Mouse (Mus musculus): Measurements from ENCODE around the gene Cnpy1. TPM values are rescaled to one million over a fixed set of nuclear protein-coding genes. Genes with fewer than 3 reads are reported as not detected.
A peak's percentile ranks its signal among the peaks of the same experiment; 100 is the strongest.

Cnpy1 gene
- polyA plus RNA-seq, 1 experiment = not detected

GRCm38 (mm10) chr5:28170081-28170480 lies 75.5 kb downstream of the Cnpy1 start:
- H3K27ac ChIP-seq (ENCODE audit: control insufficient read depth, insufficient read depth, low read depth, low read length, poor library complexity) = no peak overlapping the region
- TF ChIP-seq POLR2A (IDR thresholded peaks at IDR 0.05; ENCODE audit: borderline replicate concordance, control insufficient read depth, low read depth, low read length) (no peak), CTCF (IDR thresholded peaks at IDR 0.05; ENCODE audit: control insufficient read depth, insufficient read depth, low read length) (no peak)
- no peak overlapping the region for H3K4me3 ChIP-seq (replicated peaks; ENCODE audit: control insufficient read depth, low read depth, low read length)
- 13% methylated on average over 17 of the region's 17 CpGs for WGBS
- H3K4me1 ChIP-seq (ENCODE audit: control insufficient read depth, insufficient read depth, low read length) = no peaks in the 10 kb centered on the region; the same call in none of the 2 replicates

DNA sequence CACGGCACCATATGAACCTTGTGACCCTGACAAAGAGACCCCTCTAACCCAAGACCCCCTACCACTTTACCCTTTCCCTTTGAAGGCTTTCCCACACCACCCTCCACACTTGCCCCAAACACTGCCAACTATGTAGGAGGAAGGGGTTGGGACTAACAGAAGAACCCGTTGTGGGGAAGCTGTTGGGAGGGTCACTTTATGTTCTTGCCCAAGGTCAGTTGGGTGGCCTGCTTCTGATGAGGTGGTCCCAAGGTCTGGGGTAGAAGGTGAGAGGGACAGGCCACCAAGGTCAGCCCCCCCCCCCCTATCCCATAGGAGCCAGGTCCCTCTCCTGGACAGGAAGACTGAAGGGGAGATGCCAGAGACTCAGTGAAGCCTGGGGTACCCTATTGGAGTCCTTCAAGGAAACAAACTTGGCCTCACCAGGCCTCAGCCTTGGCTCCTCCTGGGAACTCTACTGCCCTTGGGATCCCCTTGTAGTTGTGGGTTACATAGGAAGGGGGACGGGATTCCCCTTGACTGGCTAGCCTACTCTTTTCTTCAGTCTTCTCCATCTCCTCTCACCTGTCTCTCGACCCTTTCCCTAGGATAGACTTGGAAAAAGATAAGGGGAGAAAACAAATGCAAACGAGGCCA lies 76.3 kb downstream of the Cnpy1 start:
- TF ChIP-seq CTCF (IDR thresholded peaks at IDR 0.05; ENCODE audit: control insufficient read depth, insufficient read depth, low read length) = no peak
- no peak for TF ChIP-seq POLR2A (IDR thresholded peaks at IDR 0.05; ENCODE audit: borderline replicate concordance, control insufficient read depth, low read depth, low read length)
- H3K4me3 ChIP-seq (replicated peaks; ENCODE audit: control insufficient read depth, low read depth, low read length) = no peak overlapping the region
- no peaks in the 10 kb centered on the region; the same call in none of the 2 replicates for H3K4me1 ChIP-seq (ENCODE audit: control insufficient read depth, insufficient read depth, low read length)
- WGBS = 7% methylated on average over 5 of the region's 5 CpGs
- H3K27ac ChIP-seq (ENCODE audit: control insufficient read depth, insufficient read depth, low read depth, low read length, poor library complexity) = no peak overlapping the region

DNA sequence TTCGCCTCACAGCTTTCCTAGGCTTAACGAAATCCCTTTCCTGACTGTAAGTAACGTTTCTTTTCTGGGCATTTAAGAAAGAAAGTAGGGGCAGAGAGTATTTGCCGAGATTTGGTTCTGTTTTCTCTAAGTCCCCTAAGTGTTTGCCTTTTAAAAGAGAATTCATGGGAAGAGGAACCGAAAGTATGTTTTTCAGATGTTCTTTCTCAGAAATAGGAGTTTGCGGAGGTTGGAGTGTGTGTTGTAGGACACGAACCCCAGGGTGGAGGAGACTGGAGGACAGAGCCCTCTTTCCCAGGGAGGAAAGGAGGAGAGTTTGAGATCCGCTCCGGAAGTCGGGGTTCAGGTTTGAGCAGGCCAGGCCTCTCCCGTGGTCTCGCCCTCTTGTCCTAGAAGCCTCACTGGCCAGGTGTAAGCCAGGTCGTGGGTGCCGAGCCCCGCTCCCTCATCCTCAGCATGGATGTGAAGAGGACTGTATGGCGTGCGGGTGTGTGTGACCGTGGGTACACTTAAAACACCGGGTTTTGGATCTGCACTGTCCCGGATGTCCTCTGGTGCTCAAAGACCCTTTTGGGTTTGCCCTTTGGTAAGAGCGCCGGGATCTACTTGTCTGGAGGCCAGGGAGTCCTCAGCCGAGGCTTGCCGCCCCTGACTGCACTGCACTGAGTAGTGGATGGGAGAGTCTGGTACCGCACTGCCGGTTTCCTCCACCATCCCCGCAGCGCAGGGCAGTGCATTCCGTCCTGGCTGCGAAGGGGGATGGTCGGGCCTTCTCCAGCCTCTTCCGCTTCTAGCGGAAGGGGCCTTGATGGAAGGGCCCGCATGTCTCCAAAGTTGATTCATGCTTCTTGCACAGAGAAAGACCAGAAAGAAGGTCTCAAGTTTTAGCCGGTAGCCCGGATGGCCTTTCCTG lies 77.1 kb downstream of the Cnpy1 start:
- TF ChIP-seq CTCF (IDR thresholded peaks at IDR 0.05; ENCODE audit: control insufficient read depth, insufficient read depth, low read length) = no peak
- TF ChIP-seq POLR2A (IDR thresholded peaks at IDR 0.05; ENCODE audit: borderline replicate concordance, control insufficient read depth, low read depth, low read length) = no peak
- Histone ChIP-seq H3K4me3 (replicated peaks; ENCODE audit: control insufficient read depth, low read depth, low read length) (peak overlapping the region; percentile 9), H3K27ac (ENCODE audit: control insufficient read depth, insufficient read depth, low read depth, low read length, poor library complexity) (no peak overlapping the region), H3K4me1 (ENCODE audit: control insufficient read depth, insufficient read depth, low read length) (no peaks in the 10 kb centered on the region; the same call in none of the 2 replicates)
- 2% methylated on average over 36 of the region's 36 CpGs for WGBS

GRCm38 (mm10) chr5:28167611-28168252 lies 77.9 kb downstream of the Cnpy1 start:
- no peak for TF ChIP-seq CTCF (IDR thresholded peaks at IDR 0.05; ENCODE audit: control insufficient read depth, insufficient read depth, low read length)
- TF ChIP-seq POLR2A (IDR thresholded peaks at IDR 0.05; ENCODE audit: borderline replicate concordance, control insufficient read depth, low read depth, low read length) = no peak
- 2% methylated on average over 29 of the region's 29 CpGs for WGBS
- Histone ChIP-seq H3K27ac (ENCODE audit: control insufficient read depth, insufficient read depth, low read depth, low read length, poor library complexity) (no peak overlapping the region), H3K4me1 (ENCODE audit: control insufficient read depth, insufficient read depth, low read length) (no peaks in the 10 kb centered on the region; the same call in none of the 2 replicates), H3K4me3 (replicated peaks; ENCODE audit: control insufficient read depth, low read depth, low read length) (no peak overlapping the region)

DNA sequence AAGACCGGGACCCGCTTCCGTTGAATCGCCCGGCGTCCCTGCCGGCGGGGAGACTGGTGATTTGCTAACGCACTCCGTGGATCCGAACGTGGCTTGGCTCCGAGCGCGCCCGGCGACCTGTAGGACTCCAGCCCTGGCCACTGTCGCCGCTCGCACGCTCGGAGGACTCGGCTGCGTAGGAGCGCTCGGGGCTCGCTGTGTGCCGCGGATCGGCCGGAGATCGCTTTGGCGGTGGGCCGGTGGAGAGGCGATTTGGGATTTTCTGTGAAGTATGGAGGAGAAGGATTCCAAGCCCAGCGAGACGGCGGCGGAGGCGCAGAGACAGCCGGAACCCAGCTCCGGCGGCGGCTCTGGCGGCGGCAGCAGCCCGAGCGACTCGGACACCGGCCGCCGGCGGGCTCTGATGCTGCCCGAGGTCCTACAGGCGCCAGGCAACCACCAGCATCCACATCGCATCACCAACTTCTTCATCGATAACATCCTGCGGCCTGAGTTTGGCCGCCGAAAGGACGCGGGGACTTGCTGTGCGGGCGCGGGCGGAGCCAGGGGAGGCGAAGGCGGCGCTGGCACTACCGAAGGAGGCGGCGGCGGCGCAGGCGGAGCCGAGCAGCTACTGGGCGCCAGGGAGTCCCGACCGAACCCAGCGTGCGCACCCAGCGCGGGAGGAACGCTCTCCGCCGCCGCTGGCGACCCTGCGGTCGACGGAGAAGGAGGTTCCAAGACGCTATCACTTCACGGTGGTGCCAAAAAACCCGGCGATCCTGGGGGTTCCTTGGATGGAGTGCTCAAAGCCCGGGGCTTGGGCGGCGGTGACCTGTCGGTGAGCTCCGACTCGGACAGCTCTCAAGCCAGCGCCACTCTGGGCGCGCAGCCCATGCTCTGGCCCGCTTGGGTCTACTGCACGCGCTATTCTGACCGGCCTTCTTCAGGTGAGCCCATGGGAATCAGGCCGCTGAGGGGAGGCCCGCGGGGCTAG lies 79.1 kb downstream of the Cnpy1 start:
- no peaks in the 10 kb centered on the region; the same call in none of the 2 replicates for H3K4me1 ChIP-seq (ENCODE audit: control insufficient read depth, insufficient read depth, low read length)
- H3K27ac ChIP-seq (ENCODE audit: control insufficient read depth, insufficient read depth, low read depth, low read length, poor library complexity) = no peak overlapping the region
- WGBS = under 1% methylated on average over 110 of the region's 111 CpGs
- TF ChIP-seq POLR2A (IDR thresholded peaks at IDR 0.05; ENCODE audit: borderline replicate concordance, control insufficient read depth, low read depth, low read length) (no peak), CTCF (IDR thresholded peaks at IDR 0.05; ENCODE audit: control insufficient read depth, insufficient read depth, low read length) (no peak)
- no peak overlapping the region for H3K4me3 ChIP-seq (replicated peaks; ENCODE audit: control insufficient read depth, low read depth, low read length)

DNA sequence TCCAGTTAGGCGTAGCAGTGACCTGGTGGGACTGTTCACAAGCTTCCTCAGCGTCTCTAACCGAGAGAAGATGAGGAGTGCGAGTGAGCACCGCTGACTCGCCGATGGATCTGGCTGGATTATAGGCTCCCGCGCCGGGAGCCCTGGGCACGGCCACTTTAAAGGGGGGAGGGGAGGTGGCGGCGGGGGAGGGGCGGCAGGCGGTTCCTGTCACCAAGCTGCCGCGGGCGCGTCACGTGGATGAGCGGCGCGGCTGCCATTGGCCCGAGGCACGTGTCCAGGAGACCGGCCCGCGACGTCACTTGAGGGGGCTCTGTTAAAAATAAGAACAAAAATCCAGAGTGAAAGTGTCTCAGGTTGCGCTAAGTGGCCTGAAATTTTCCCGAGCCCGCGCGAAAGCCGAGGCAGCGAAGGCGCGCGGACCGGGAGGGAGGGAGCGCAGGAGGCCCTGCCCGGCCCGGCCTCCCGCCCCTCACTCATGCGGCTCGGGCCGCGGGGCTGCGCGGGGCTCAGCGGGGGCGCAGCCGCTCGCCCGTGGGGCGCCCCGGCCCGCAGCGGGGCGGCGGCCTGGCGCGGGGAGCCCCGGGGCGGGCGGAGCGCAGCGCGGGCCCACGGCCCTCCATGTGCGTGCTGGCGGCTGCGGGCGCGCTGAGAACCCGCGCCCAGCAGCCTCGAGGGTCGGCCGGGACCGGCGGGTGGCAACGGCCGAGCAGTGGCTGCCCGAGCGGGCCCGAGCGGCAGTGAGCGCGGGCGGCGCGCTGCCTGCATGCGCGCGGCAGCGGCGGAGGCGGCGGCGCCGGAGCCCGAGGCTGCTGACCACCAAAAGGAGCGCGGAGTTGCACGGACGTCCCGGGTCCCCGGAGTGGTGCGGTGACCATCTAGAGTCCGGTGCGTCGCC lies 80.0 kb downstream of the Cnpy1 start, which contains the start of gene En2:
Gene En2 (plus strand): TSS at position 337 of the 898 bp plus-strand sequence.
- Histone ChIP-seq H3K4me1 (ENCODE audit: control insufficient read depth, insufficient read depth, low read length) (no peaks in the 10 kb centered on the region; the same call in none of the 2 replicates), H3K27ac (ENCODE audit: control insufficient read depth, insufficient read depth, low read depth, low read length, poor library complexity) (no peak within 1 kb of the TSS), H3K4me3 (replicated peaks; ENCODE audit: control insufficient read depth, low read depth, low read length) (no peak within 1 kb of the TSS)
- WGBS = 4% methylated on average over 113 of the region's 113 CpGs
- TF ChIP-seq CTCF (IDR thresholded peaks at IDR 0.05; ENCODE audit: control insufficient read depth, insufficient read depth, low read length) = no peak
- no peak for TF ChIP-seq POLR2A (IDR thresholded peaks at IDR 0.05; ENCODE audit: borderline replicate concordance, control insufficient read depth, low read depth, low read length)

Data from bone marrow, adult 2 months (tissue).